In the genomic region with DNA sequence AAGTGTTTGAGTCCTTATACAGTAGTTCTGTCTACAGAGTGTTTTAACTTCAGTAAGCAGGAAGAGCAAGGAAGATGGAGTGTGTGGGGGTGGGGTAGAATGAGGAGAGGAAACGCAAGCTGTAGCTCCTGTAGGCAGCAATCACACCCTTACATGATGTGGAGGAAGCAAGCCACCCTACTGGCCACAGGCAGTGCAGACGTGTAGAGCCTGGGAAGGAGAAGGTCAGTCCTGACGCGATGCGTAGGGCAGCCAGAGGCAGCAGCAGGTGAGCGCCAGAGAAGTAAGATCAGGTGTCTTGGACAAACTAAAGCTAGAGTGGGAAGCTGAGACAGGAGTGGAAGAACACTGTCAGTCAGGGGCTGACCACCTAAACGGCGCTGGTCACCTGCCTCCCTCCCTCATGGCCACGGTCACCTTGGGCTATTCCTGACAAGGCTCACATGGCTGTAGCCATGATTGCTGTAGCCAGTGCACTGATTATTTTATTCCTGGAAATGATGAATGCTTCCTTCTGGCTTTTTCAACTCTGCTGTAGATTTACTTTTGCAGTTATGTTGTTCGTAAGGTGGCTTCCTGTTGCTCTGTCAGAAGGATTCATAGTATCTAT, we compare ENCODE assay signal across 12 mouse cellular contexts.
DNase-seq lines count a peak whose midpoint lies in the region; ATAC-seq lines count a peak whose summit lies in the region.
"Had no signal": no experiment of that assay in that cellular context is flagged by ENCODE, and none has a peak within 500 bp of the region (broad histone marks: within the 10 kb centered on the region; RNA-seq: fewer than 3 reads in every experiment).

No protein-coding gene starts in this region.

- no peaks in the 10 kb centered on the region for H3K9me3 ChIP-seq in heart, embryonic 11.5 days (replicated peaks; ENCODE audit: control insufficient read depth, low read length)
- H3K9me3 ChIP-seq: midbrain, embryonic 12.5 days had no signal

- no peaks in the 10 kb centered on the region for H3K27me3 ChIP-seq in heart, embryonic 11.5 days (ENCODE audit: control insufficient read depth, insufficient read depth, low read length)
- H3K27me3 ChIP-seq: midbrain, embryonic 12.5 days had no signal

- no peak overlapping the region for H3K27ac ChIP-seq in heart, embryonic 11.5 days (ENCODE audit: low read depth, low read length)
- peak overlapping the region; percentile 34; the same call in 1 of the 2 replicates for H3K27ac ChIP-seq in macrophage
- H3K27ac ChIP-seq: layer of hippocampus, adult 2 months; midbrain, embryonic 12.5 days had no signal

- DNase-seq in heart, postnatal 25 days (ENCODE audit: low spot score): no peak
- peak; percentile 71 for DNase-seq in thymus, postnatal 0 days (ENCODE audit: low spot score)
- no peak for DNase-seq in thymus, postnatal 4 days
- DNase-seq in kidney, postnatal 10 days: no peak
- DNase-seq in frontal cortex, postnatal 36 days (ENCODE audit: low spot score in 2 of 2): no peak
- no peak for DNase-seq in layer of hippocampus, adult 9-10 months (ENCODE audit: low spot score)
- DNase-seq: cerebellum, postnatal 25 days; spleen, adult 18-20 months had no signal

- no peaks in the 10 kb centered on the region for H3K36me3 ChIP-seq in heart, embryonic 11.5 days (ENCODE audit: control insufficient read depth, insufficient read depth, low read length)
- H3K36me3 ChIP-seq in macrophage (ENCODE audit: inconsistent target): no peaks in the 10 kb centered on the region
- H3K36me3 ChIP-seq: midbrain, embryonic 12.5 days had no signal

- 73% methylated on average over 10 of the region's 10 CpGs for WGBS in heart, embryonic 11.5 days (ENCODE audit: insufficient replicate concordance)
- 54% methylated on average over 10 of the region's 10 CpGs for WGBS in macrophage (ENCODE audit: missing documents)

- intact Hi-C loops in heart, postnatal 25 days (cut with DNase I): no loop called here

- 0 out of 2 replicates have a peak overlapping the region, but pooled peaks have one; percentile 10 for H3K9ac ChIP-seq in heart, embryonic 11.5 days (ENCODE audit: low read depth, low read length)
- H3K9ac ChIP-seq: midbrain, embryonic 12.5 days had no signal

- H3K4me2 ChIP-seq in heart, embryonic 11.5 days: no peak overlapping the region
- H3K4me2 ChIP-seq: midbrain, embryonic 12.5 days had no signal

- no peak overlapping the region for H3K4me3 ChIP-seq in heart, embryonic 11.5 days (ENCODE audit: low read depth, low read length)
- no peak overlapping the region for H3K4me3 ChIP-seq in macrophage (ENCODE audit: inconsistent target)
- H3K4me3 ChIP-seq: layer of hippocampus, adult 2 months; midbrain, embryonic 12.5 days had no signal

- H3K4me1 ChIP-seq in heart, embryonic 11.5 days (ENCODE audit: control insufficient read depth, insufficient read depth, low read length): peaks cover 28% of the 10 kb centered on the region

- peak; percentile 29; the same call in 1 of the 2 replicates for ATAC-seq in heart, embryonic 11.5 days (replicated peaks; ENCODE audit: insufficient number of reproducible peaks, low FRiP score, low TSS enrichment)

- H3K79me2 ChIP-seq in macrophage (ENCODE audit: inconsistent target): peaks cover 100% of the 10 kb centered on the region
